Mouse (Mus musculus): ENCODE data around the gene Fosl2. TPM values are rescaled to one million over a fixed set of nuclear protein-coding genes. Genes with fewer than 3 reads are reported as not detected.
"Not testable (repeated sequence)": the region's sequence is repeated elsewhere in the genome, so short reads cannot be mapped to it uniquely, and the experiment has no call there.

The Fosl2 gene
- total RNA-seq, 4 experiments from 2014 or later = 42.6 to 75.6 (median 59.2) TPM

- DNase-seq (ENCODE audit: low spot score in 2 of 2) = no peak
These were observed 42.1 kb downstream of the Fosl2 start for GRCm38 (mm10) chr5:32177737-32178136.

- not testable (repeated sequence) for DNase-seq (ENCODE audit: low spot score in 2 of 2)
These were observed 43.1 kb downstream of the Fosl2 start for GRCm38 (mm10) chr5:32178720-32179119.

- no peak for DNase-seq (ENCODE audit: low spot score in 2 of 2)
These were observed 47.5 kb downstream of the Fosl2 start for GRCm38 (mm10) chr5:32182885-32183629.

GRCm38 (mm10) chr5:32187717-32188116, 52.1 kb downstream of the Fosl2 start:
- no peak for DNase-seq (ENCODE audit: low spot score in 2 of 2)

GRCm38 (mm10) chr5:32191259-32191658, 55.7 kb downstream of the Fosl2 start:
- DNase-seq (ENCODE audit: low spot score in 2 of 2) = no peak

- no peak for DNase-seq (ENCODE audit: low spot score in 2 of 2)
These were observed 56.6 kb downstream of the Fosl2 start for GRCm38 (mm10) chr5:32192016-32192845.

- no peak for DNase-seq (ENCODE audit: low spot score in 2 of 2)
These were observed 58.6 kb downstream of the Fosl2 start for GRCm38 (mm10) chr5:32194236-32194635.

- DNase-seq (ENCODE audit: low spot score in 2 of 2) = no peak
These were observed 60.4 kb downstream of the Fosl2 start for GRCm38 (mm10) chr5:32195857-32196609.

GRCm38 (mm10) chr5:32197698-32198097, 62.1 kb downstream of the Fosl2 start:
- peak; percentile 87 to 97 for DNase-seq (ENCODE audit: low spot score in 2 of 2)

- no peak for DNase-seq (ENCODE audit: low spot score in 2 of 2)
These were observed 63.5 kb downstream of the Fosl2 start for GRCm38 (mm10) chr5:32199136-32199535.

GRCm38 (mm10) chr5:32199594-32199993, 64.0 kb downstream of the Fosl2 start:
- DNase-seq (ENCODE audit: low spot score in 2 of 2) = no peak

- no peak for DNase-seq (ENCODE audit: low spot score in 2 of 2)
These were observed 69.1 kb downstream of the Fosl2 start for GRCm38 (mm10) chr5:32204653-32205052.

GRCm38 (mm10) chr5:32206726-32207125, 71.1 kb downstream of the Fosl2 start:
- peak; percentile 40 to 53 for DNase-seq (ENCODE audit: low spot score in 2 of 2)

Other genes starting within 250 kb of the Fosl2 start
- 1 to 10 TPM in 1 of 4 experiments, under 1 TPM in 3; 0.85 to 1.7 (median 0.94) TPM for gene Plb1, start 96.9 kb downstream of the Fosl2 start, total RNA-seq (2022)